ENCODE assay signal across 13 mouse cellular contexts in genomic region chr3:9480936-9481335, GRCm38 (mm10).
"Had no signal": no experiment of that assay in that cellular context is flagged by ENCODE, and none has a peak within 500 bp of the region (broad histone marks: within the 10 kb centered on the region; RNA-seq: fewer than 3 reads in every experiment).

No protein-coding gene starts in this region.

- H3K4me3 ChIP-seq: limb, embryonic 15.5 days; liver, embryonic 12.5 days; midbrain, embryonic 10.5 days; neural tube, embryonic 13.5 days had no signal

- H3K4me1 ChIP-seq: liver, embryonic 12.5 days; midbrain, embryonic 10.5 days; neural tube, embryonic 13.5 days had no signal

- ATAC-seq: liver, embryonic 12.5 days; midbrain, embryonic 16.5 days had no signal

- DNase-seq: layer of hippocampus, postnatal 36 days; retina, postnatal 1 day; right cerebral cortex, postnatal 4 days; spleen, adult 18-20 months; thymus, adult 2 months; thymus, postnatal 25 days had no signal

- H3K27me3 ChIP-seq: limb, embryonic 15.5 days; liver, embryonic 12.5 days; neural tube, embryonic 13.5 days had no signal

- H3K4me2 ChIP-seq: limb, embryonic 15.5 days; liver, embryonic 12.5 days; lung, embryonic 14.5 days; neural tube, embryonic 13.5 days had no signal

- H3K36me3 ChIP-seq: limb, embryonic 15.5 days; liver, embryonic 12.5 days; midbrain, embryonic 10.5 days; neural tube, embryonic 13.5 days had no signal

- H3K9me3 ChIP-seq: limb, embryonic 15.5 days; liver, embryonic 12.5 days; midbrain, embryonic 10.5 days; neural tube, embryonic 13.5 days had no signal

- H3K9ac ChIP-seq: limb, embryonic 15.5 days; liver, embryonic 12.5 days; lung, embryonic 14.5 days; neural tube, embryonic 13.5 days had no signal

- H3K27ac ChIP-seq: kidney, postnatal 0 days; limb, embryonic 15.5 days; liver, embryonic 12.5 days; midbrain, embryonic 10.5 days; neural tube, embryonic 13.5 days had no signal
